Comparison of ENCODE assay signal across 8 mouse cellular contexts in genomic region chr1:178405951-178406711, GRCm38 (mm10). TPM values are rescaled to one million over a fixed set of nuclear protein-coding genes. Genes with fewer than 3 reads are reported as not detected.
A peak's percentile ranks its signal among the peaks of the same experiment; 100 is the strongest.
DNase-seq lines count a peak whose midpoint lies in the region; ATAC-seq and TF ChIP-seq lines count a peak whose summit lies in the region.

TSS of gene Efcab2 (plus strand) at chr1:178406085.

- ATAC-seq in kidney, embryonic 15.5 days (replicated peaks; ENCODE audit: low FRiP score), result peak; percentile 99
- ATAC-seq in monocyte, adult 5-6 weeks (replicated peaks; ENCODE audit: insufficient number of reproducible peaks, low FRiP score, low TSS enrichment, poor library complexity, severe bottlenecking), result peak; percentile 87

- H3K9ac ChIP-seq in kidney, embryonic 15.5 days, result peak within 1 kb of the TSS; percentile 94

- H3K4me1 ChIP-seq in bone marrow macrophage, adult 2 months (ENCODE audit: control insufficient read depth, insufficient read depth, low read length), result no peaks in the 10 kb centered on the region; the same call in 1 of the 2 replicates
- H3K4me1 ChIP-seq in embryonic fibroblast, embryonic 13.5 days (ENCODE audit: control insufficient read depth, insufficient read depth, low read length), result peaks cover 1% of the 10 kb centered on the region; the same call in 1 of the 2 replicates
- peaks cover 8% of the 10 kb centered on the region; the same call in 1 of the 2 replicates for H3K4me1 ChIP-seq in heart, embryonic 10.5 days
- 0 out of 2 replicates have a peak, but pooled peaks cover 5% of the 10 kb centered on the region for H3K4me1 ChIP-seq in kidney, embryonic 15.5 days

- no peaks in the 10 kb centered on the region for H3K36me3 ChIP-seq in heart, embryonic 10.5 days
- no peaks in the 10 kb centered on the region for H3K36me3 ChIP-seq in kidney, embryonic 15.5 days

- peak within 1 kb of the TSS; percentile 97 for H3K4me3 ChIP-seq in bone marrow macrophage, adult 2 months (ENCODE audit: insufficient read depth, low read length)
- peak within 1 kb of the TSS; percentile 45 for H3K4me3 ChIP-seq in embryonic fibroblast, embryonic 13.5 days (ENCODE audit: insufficient read depth, low read length)
- H3K4me3 ChIP-seq in heart, embryonic 10.5 days, result peak within 1 kb of the TSS; percentile 71
- peak within 1 kb of the TSS; percentile 75 for H3K4me3 ChIP-seq in kidney, embryonic 15.5 days (replicated peaks)

- no peak for TF ChIP-seq CTCF in bone marrow macrophage, adult 2 months (IDR thresholded peaks at IDR 0.05; ENCODE audit: low read depth, low read length)
- no peak; the same call in 1 of the 2 replicates for TF ChIP-seq CTCF in embryonic fibroblast, embryonic 13.5 days (IDR thresholded peaks at IDR 0.05; ENCODE audit: borderline replicate concordance, insufficient read depth, low read length)

- H3K27me3 ChIP-seq in heart, embryonic 10.5 days (ENCODE audit: insufficient read depth, poor library complexity, severe bottlenecking), result no peaks in the 10 kb centered on the region
- no peaks in the 10 kb centered on the region for H3K27me3 ChIP-seq in kidney, embryonic 15.5 days

- WGBS in heart, embryonic 10.5 days, result under 1% methylated on average over 69 of the region's 70 CpGs
- WGBS in kidney, embryonic 15.5 days, result under 1% methylated on average over 66 of the region's 70 CpGs

- H3K4me2 ChIP-seq in kidney, embryonic 15.5 days, result peak within 1 kb of the TSS; percentile 74

- DNase-seq in A20 (ENCODE audit: low read depth, low spot score), result peak; percentile 95
- DNase-seq in heart, embryonic 10.5 days (ENCODE audit: low spot score), result peak; percentile 97
- peak; percentile 95 for DNase-seq in liver
- peak; percentile 91 to 95 for DNase-seq in spleen, postnatal 4 days (ENCODE audit: low spot score in 2 of 2)

- H3K9me3 ChIP-seq in heart, embryonic 10.5 days, result no peaks in the 10 kb centered on the region
- H3K9me3 ChIP-seq in kidney, embryonic 15.5 days (replicated peaks), result no peaks in the 10 kb centered on the region

- no peak; the same call in 1 of the 2 replicates for TF ChIP-seq POLR2A in bone marrow macrophage, adult 2 months (IDR thresholded peaks at IDR 0.05; ENCODE audit: borderline replicate concordance, low read depth, low read length)
- peak; percentile 81 for TF ChIP-seq POLR2A in embryonic fibroblast, embryonic 13.5 days (IDR thresholded peaks at IDR 0.05; ENCODE audit: low read depth, low read length)

- H3K27ac ChIP-seq in bone marrow macrophage, adult 2 months (ENCODE audit: insufficient read depth, low read depth, low read length), result peak within 1 kb of the TSS; percentile 99
- peak within 1 kb of the TSS; percentile 97 for H3K27ac ChIP-seq in embryonic fibroblast, embryonic 13.5 days (ENCODE audit: insufficient read depth, low read length)
- peak within 1 kb of the TSS; percentile 100 for H3K27ac ChIP-seq in heart, embryonic 10.5 days
- H3K27ac ChIP-seq in kidney, embryonic 15.5 days, result peak within 1 kb of the TSS; percentile 100

RNA-seq across cellular contexts. Expression of gene Efcab2, which starts in this region (rescaled TPM):
- 1.7 and 4.1 TPM in 2 replicates for polyA plus RNA-seq in bone marrow macrophage, adult 2 months (2012; ENCODE audit: insufficient read depth, insufficient read length, missing spikeins)
- 2.2 and 2.7 TPM in 2 replicates for polyA plus RNA-seq in embryonic fibroblast, embryonic 13.5 days (2011; ENCODE audit: insufficient read length, low read depth, missing spikeins)
- polyA plus RNA-seq in heart, embryonic 10.5 days (2016; fragmentation: Nextera tagmentation; extraction: Ambion mirVana), result 9.7 and 12.9 TPM in 2 replicates
- polyA plus RNA-seq in kidney, embryonic 15.5 days (2015; fragmentation: Nextera tagmentation; extraction: Ambion mirVana), result 6.2 and 6.4 TPM in 2 replicates
- total RNA-seq in monocyte, adult 5-6 weeks (2017), result 2.7 to 5.7 TPM (median 5.0 TPM) in 3 replicates

Comparison
In these comparisons a context has a peak if more than half of its experiments do, and no peak if none do; other contexts are left out.
1. Peak in every context shown above with its lines: DNase-seq, ATAC-seq, H3K4me3 ChIP-seq and H3K27ac ChIP-seq.
2. H3K4me3 ChIP-seq: peak in every context shown above with its lines; median percentile 97 in bone marrow macrophage, adult 2 months; 75 in kidney, embryonic 15.5 days; 71 in heart, embryonic 10.5 days; 45 in embryonic fibroblast, embryonic 13.5 days.